Mouse (Mus musculus) midbrain, embryonic 15.5 days (tissue): ENCODE results near the gene Prkce. TPM values are rescaled to one million over a fixed set of nuclear protein-coding genes. Genes with fewer than 3 reads are reported as not detected.

Experiments used
- ATAC-seq: fragments of 200-750 bp; cut with Nextera tagmentation; replicated peaks from 2 replicates; pipeline ENCODE4 v1.8.0; 2017; ENCODE audit warnings: moderate TSS enrichment
- H3K27ac ChIP-seq: fragments of 300-500 bp; sonication (generic); 2 replicates; pipeline ENCODE4 v1.5.1; 2015; ENCODE audit warnings: mild to moderate bottlenecking, inconsistent platforms
- H3K27me3 ChIP-seq: fragments of 300-500 bp; sonication (generic); replicated peaks from 2 replicates; pipeline ENCODE4 v1.6.1; 2015; ENCODE audit warnings: inconsistent platforms
- H3K36me3 ChIP-seq: fragments of 300-500 bp; sonication (generic); replicated peaks from 2 replicates; pipeline ENCODE4 v1.6.1; 2015; ENCODE audit warnings: inconsistent platforms
- H3K4me1 ChIP-seq: fragments of 300-500 bp; sonication (generic); 2 replicates; pipeline ENCODE4 v1.6.1; 2015; ENCODE audit warnings: inconsistent platforms
- H3K4me2 ChIP-seq: fragments of 300-500 bp; sonication (generic); 2 replicates; pipeline ENCODE4 v1.6.1; 2015; ENCODE audit warnings: inconsistent platforms, mild to moderate bottlenecking, moderate library complexity
- H3K4me3 ChIP-seq: fragments of 300-500 bp; sonication (generic); 2 replicates; pipeline ENCODE4 v1.5.1; 2015; ENCODE audit warnings: mild to moderate bottlenecking, inconsistent platforms
- H3K9ac ChIP-seq: fragments of 300-500 bp; sonication (generic); 2 replicates; pipeline ENCODE4 v1.6.1; 2015; ENCODE audit warnings: mild to moderate bottlenecking, inconsistent platforms
- H3K9me3 ChIP-seq: fragments of 300-500 bp; sonication (generic); 2 replicates; pipeline ENCODE4 v1.6.1; 2016; ENCODE audit warnings: inconsistent platforms
- WGBS: fragments of 180-500 bp; shearing (Covaris S2); methylation state at CpG from one replicate; pipeline ENCODE4 v1.1.7; 2015; ENCODE audit warnings: mixed read lengths; 5-methylcytosine and 5-hydroxymethylcytosine counted together
- polyA plus RNA-seq: library from polyadenylated mRNA; unstranded; fragments of >200 nt; fragmentation: Nextera tagmentation; extraction: Ambion mirVana; gene quantifications from 2 replicates; pipeline ENCODE4 v1.2.1, GENCODE M21; 2015

The Prkce gene
- polyA plus RNA-seq, 1 experiment from 2014 or later, result 38.5 TPM

- Histone ChIP-seq H3K9me3 (no peaks in the 10 kb centered on the region), H3K27ac (no peak overlapping the region), H3K36me3 (no peaks in the 10 kb centered on the region), H3K4me1 (no peaks in the 10 kb centered on the region), H3K9ac (no peak overlapping the region), H3K4me2 (no peak overlapping the region), H3K4me3 (no peak overlapping the region), H3K27me3 (no peaks in the 10 kb centered on the region)
- WGBS, result 94% methylated on average over 5 of the region's 5 CpGs
- no peak for ATAC-seq
Observed at GRCm38 (mm10) chr17:86589681-86590080, 422.1 kb downstream of the Prkce start.

DNA sequence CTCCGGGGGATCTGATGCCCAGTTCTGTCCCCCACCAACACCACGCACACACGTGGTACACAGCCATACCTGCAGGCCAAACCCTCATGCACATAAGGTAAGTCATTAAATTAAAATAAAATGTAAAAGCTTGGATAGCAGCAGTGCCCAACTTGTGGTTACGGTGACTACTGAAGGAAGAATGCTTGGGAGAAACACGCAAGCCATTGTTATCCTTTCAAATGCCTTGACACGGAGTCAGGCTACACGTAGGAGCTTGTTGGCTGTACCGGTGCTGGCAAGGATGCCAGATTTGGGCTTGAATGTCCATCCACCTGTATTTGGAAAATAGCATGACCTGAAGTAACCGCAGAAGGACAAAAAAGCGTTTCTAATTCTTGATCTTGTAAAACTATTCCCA is 423.7 kb downstream of the Prkce start:
- Histone ChIP-seq H3K27ac (no peak overlapping the region), H3K4me2 (no peak overlapping the region), H3K4me3 (no peak overlapping the region), H3K4me1 (no peaks in the 10 kb centered on the region), H3K9ac (no peak overlapping the region), H3K36me3 (no peaks in the 10 kb centered on the region), H3K27me3 (no peaks in the 10 kb centered on the region), H3K9me3 (no peaks in the 10 kb centered on the region)
- WGBS, result 83% methylated on average over 10 of the region's 10 CpGs
- ATAC-seq, result no peak

- Histone ChIP-seq H3K27ac (no peak overlapping the region), H3K36me3 (no peaks in the 10 kb centered on the region), H3K4me2 (no peak overlapping the region), H3K4me3 (no peak overlapping the region), H3K9me3 (no peaks in the 10 kb centered on the region), H3K27me3 (no peaks in the 10 kb centered on the region), H3K4me1 (no peaks in the 10 kb centered on the region), H3K9ac (no peak overlapping the region)
- ATAC-seq, result no peak
- WGBS, result 78% methylated on average over 6 of the region's 6 CpGs
Observed at GRCm38 (mm10) chr17:86592991-86593586, 425.5 kb downstream of the Prkce start.

- 82% methylated on average over 9 of the region's 9 CpGs for WGBS
- Histone ChIP-seq H3K27ac (no peak overlapping the region), H3K9ac (no peak overlapping the region)
Observed at GRCm38 (mm10) chr17:86595526-86595925, 427.9 kb downstream of the Prkce start.

DNA sequence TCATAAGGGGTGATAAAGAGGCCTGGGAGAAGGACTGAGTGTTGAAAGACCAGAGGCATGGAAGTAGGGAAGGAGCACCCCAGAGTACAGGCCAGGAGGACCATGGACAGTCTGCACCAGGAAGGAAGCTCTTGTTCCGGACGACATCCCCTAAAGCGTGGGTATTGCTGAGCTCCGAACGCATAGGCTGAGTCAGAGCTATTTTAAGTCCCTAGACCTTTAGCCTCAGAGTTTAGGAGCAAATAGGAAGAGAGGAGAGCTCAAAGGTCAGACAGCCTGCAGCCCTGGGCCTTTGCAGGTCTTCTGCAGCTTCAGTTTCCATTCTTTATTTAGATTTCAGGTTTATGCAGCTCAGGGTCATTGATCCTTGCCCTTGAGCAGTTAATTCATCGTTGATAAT is 433.5 kb downstream of the Prkce start:
- H3K9me3 ChIP-seq, result no peaks in the 10 kb centered on the region
- H3K9ac ChIP-seq, result no peak overlapping the region
- H3K27me3 ChIP-seq, result no peaks in the 10 kb centered on the region
- no peak overlapping the region for H3K4me3 ChIP-seq
- WGBS, result 91% methylated on average over 6 of the region's 6 CpGs
- H3K4me1 ChIP-seq, result no peaks in the 10 kb centered on the region
- ATAC-seq, result no peak
- H3K27ac ChIP-seq, result no peak overlapping the region
- no peaks in the 10 kb centered on the region for H3K36me3 ChIP-seq
- no peak overlapping the region for H3K4me2 ChIP-seq

More at GRCm38 (mm10) chr17:86595526-86595925, 427.9 kb downstream of the Prkce start:
- Histone ChIP-seq H3K4me3 (no peak overlapping the region), H3K36me3 (no peaks in the 10 kb centered on the region), H3K9me3 (no peaks in the 10 kb centered on the region), H3K4me2 (no peak overlapping the region), H3K27me3 (no peaks in the 10 kb centered on the region), H3K4me1 (no peaks in the 10 kb centered on the region)
- ATAC-seq, result no peak

DNA sequence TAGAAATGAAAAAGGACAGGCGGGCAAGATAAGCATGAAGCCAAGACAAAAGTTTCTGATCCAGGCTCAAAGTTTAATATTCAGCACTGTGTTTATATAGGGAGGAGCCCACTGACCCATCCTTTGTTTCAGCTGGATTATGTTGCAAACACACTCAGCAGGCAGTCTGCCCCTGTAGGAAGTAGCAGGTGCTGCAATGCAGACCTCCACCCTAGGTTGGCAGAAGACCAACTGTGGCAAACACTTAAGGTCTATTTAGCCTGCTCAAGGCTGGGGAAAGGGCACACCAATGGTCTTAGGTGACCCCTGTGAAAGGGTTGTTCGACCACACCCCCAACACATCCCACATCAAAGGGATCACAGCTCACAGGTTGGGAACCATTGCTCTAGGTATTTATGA is 434.3 kb downstream of the Prkce start:
- no peaks in the 10 kb centered on the region for H3K4me1 ChIP-seq
- H3K27ac ChIP-seq, result no peak overlapping the region
- no peaks in the 10 kb centered on the region for H3K9me3 ChIP-seq
- H3K27me3 ChIP-seq, result no peaks in the 10 kb centered on the region
- no peak overlapping the region for H3K4me3 ChIP-seq
- ATAC-seq, result no peak
- WGBS, result 76% methylated on average over 2 of the region's 2 CpGs
- H3K4me2 ChIP-seq, result no peak overlapping the region
- no peaks in the 10 kb centered on the region for H3K36me3 ChIP-seq
- H3K9ac ChIP-seq, result no peak overlapping the region

GRCm38 (mm10) chr17:86603848-86604444 is 436.4 kb downstream of the Prkce start:
- no peak for ATAC-seq
- Histone ChIP-seq H3K27ac (no peak overlapping the region), H3K9me3 (no peaks in the 10 kb centered on the region), H3K4me2 (no peak overlapping the region), H3K27me3 (no peaks in the 10 kb centered on the region), H3K9ac (no peak overlapping the region), H3K4me1 (no peaks in the 10 kb centered on the region), H3K36me3 (no peaks in the 10 kb centered on the region), H3K4me3 (no peak overlapping the region)
- WGBS, result 90% methylated on average over 5 of the region's 5 CpGs

GRCm38 (mm10) chr17:86607981-86608380 is 440.4 kb downstream of the Prkce start:
- Histone ChIP-seq H3K4me1 (no peaks in the 10 kb centered on the region), H3K4me3 (no peak overlapping the region), H3K27me3 (no peaks in the 10 kb centered on the region), H3K36me3 (no peaks in the 10 kb centered on the region), H3K27ac (no peak overlapping the region), H3K9ac (no peak overlapping the region), H3K9me3 (no peaks in the 10 kb centered on the region), H3K4me2 (no peak overlapping the region)
- 87% methylated on average over 4 of the region's 4 CpGs for WGBS
- ATAC-seq, result no peak

DNA sequence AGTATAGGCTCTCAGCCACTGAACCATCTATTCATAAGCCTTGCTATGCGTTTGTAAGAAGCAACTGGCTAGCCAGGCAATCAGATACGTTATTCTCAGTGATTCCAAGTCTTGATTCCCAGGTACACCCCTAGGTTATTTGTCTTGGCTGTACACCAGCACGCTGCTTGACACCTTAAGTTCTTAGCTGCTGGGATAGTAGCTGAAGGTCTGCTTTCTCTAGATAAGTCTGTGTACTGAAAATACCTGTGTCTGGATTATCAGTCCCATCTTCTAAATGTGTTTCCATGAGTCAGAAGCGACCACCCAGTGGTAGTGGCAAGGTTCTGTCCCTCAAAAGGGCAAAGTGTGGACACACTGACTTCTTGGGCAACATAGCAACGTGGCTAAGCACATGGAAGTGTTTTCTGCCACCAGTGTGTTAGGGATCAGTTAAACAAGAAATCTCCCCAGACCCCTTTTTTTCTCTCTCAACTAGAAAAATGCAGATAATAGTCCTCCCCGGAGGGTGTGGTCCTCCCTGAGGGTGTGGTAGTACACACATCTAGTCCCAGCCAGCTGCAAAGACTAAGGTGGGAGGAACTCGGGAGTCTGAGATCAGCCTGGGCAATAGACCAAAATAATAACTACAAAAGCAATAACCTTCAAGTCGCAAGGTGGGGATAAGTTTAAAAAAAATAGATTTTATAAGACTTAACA is 442.8 kb downstream of the Prkce start:
- no peaks in the 10 kb centered on the region for H3K9me3 ChIP-seq
- ATAC-seq, result no peak
- WGBS, result 81% methylated on average over 8 of the region's 8 CpGs
- H3K4me3 ChIP-seq, result no peak overlapping the region
- no peak overlapping the region for H3K9ac ChIP-seq
- no peaks in the 10 kb centered on the region for H3K36me3 ChIP-seq
- no peaks in the 10 kb centered on the region for H3K4me1 ChIP-seq
- no peak overlapping the region for H3K27ac ChIP-seq
- no peaks in the 10 kb centered on the region for H3K27me3 ChIP-seq
- no peak overlapping the region for H3K4me2 ChIP-seq

DNA sequence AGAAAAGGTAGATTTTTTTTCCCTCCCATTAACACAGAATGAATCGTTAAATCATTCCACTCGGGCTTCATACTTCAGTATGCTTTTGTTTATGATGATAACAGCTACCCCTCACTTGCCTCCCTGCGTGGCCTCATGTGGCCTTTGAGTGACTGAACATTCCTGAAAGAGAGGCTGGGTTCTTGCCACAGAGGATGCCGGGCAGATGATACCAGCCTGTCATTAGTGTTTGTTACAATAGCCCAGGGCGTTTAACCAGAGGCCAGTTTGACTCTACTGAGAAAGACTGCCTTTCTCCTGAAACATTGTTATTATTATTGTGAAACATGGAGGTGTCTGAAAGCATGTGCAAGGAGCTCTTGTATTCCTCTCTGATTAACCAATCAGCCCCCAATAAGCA is 444.2 kb downstream of the Prkce start:
- no peak overlapping the region for H3K4me2 ChIP-seq
- no peak overlapping the region for H3K9ac ChIP-seq
- no peaks in the 10 kb centered on the region for H3K27me3 ChIP-seq
- H3K4me1 ChIP-seq, result no peaks in the 10 kb centered on the region
- ATAC-seq, result no peak
- H3K36me3 ChIP-seq, result no peaks in the 10 kb centered on the region
- no peaks in the 10 kb centered on the region for H3K9me3 ChIP-seq
- H3K4me3 ChIP-seq, result no peak overlapping the region
- 63% methylated on average over 5 of the region's 5 CpGs for WGBS
- no peak overlapping the region for H3K27ac ChIP-seq

DNA sequence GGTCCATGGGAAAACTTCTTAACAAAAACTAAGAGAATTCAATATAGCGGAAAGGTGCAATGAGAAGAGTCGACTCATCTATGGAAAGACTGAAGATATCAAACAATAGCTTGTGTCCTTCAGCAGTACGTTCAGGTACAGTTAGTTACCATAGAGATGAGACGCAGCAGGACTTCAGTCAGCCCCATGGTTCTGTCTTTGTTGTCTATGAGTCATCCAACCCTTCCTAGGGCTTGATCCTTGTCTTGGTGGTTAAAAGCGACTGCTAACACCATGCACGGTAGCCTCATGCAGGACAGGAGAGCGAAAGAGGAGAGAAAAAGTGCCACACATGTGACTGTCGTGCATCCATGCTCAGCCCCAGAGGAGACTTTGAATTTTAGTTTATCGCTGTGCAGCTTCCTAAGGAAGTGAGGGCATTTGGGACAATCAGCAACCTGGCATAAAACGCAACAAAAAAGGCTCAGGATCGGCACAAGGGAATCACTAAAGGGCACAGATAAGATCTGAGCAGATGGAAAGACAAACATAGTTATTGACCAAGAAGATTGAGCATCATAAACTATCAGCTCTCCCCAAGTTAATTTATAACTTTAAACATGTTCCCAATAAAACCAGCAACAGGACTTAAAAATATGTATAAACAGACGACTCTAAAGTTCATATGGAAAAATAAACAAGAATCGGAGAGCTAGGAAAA is 448.2 kb downstream of the Prkce start:
- WGBS, result 87% methylated on average over 13 of the region's 13 CpGs
- H3K27ac ChIP-seq, result no peak overlapping the region
- no peaks in the 10 kb centered on the region for H3K27me3 ChIP-seq
- H3K4me3 ChIP-seq, result no peak overlapping the region
- H3K9me3 ChIP-seq, result no peaks in the 10 kb centered on the region
- no peaks in the 10 kb centered on the region for H3K4me1 ChIP-seq
- no peak overlapping the region for H3K4me2 ChIP-seq
- no peak for ATAC-seq
- no peaks in the 10 kb centered on the region for H3K36me3 ChIP-seq
- H3K9ac ChIP-seq, result no peak overlapping the region

DNA sequence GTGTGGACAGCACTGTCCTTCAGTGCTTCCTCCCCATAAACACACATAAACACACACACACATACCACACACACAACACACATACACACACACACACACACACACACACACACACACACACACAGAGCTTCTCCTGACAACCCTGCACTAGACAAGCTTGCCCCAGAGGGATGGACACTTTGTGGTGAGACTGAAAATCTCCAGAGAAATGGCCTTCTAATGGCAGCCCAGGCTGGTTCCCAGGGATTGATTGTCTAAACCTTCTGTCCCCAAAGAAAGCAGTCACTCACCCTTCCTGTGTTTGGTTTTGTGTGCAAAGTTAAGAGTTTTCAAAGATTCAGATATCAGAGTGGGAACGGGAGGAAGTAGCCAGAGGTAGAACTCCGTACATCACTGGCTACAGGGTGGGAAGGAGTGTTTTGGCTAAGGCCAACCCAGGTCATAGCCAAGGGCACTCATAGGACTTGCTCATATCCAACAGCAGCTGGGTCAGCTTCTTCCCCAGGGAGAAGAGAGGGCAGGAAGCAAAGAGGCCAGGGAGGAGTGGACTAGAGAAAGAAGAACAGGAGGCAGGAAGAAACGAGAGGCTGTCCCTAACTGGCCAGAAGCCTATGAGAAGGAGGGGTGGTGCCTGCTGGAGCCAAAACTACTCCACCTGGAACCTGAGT is 450.1 kb downstream of the Prkce start:
- Histone ChIP-seq H3K4me2 (no peak overlapping the region), H3K27me3 (no peaks in the 10 kb centered on the region), H3K9ac (no peak overlapping the region), H3K27ac (no peak overlapping the region), H3K36me3 (no peaks in the 10 kb centered on the region), H3K4me1 (peaks cover 4% of the 10 kb centered on the region), H3K9me3 (no peaks in the 10 kb centered on the region), H3K4me3 (no peak overlapping the region)
- no peak for ATAC-seq
- WGBS, result 82% methylated on average over 3 of the region's 3 CpGs
